Mouse (Mus musculus) megakaryocyte, embryonic 14.5 days (primary cell): ENCODE results near the gene Rapgef5.

Experiments
- FLI1 ChIP-seq: IDR thresholded peaks from 2 replicates; pipeline ENCODE4 v1.6.1; 2012; ENCODE audit warnings: low read length, inconsistent platforms, mixed read lengths
- GATA1 ChIP-seq: IDR thresholded peaks from 3 replicates; pipeline ENCODE4 v1.6.1; 2012; ENCODE audit warnings: mixed read lengths, low read length, inconsistent platforms, borderline replicate concordance

- TF ChIP-seq GATA1 (no peak), FLI1 (no peak)
Observed at GRCm38 (mm10) chr12:117592019-117592418, 75.7 kb downstream of the Rapgef5 start.
